Mouse (Mus musculus) thymus, postnatal 0 days (tissue): Measurements from ENCODE around the gene Enkd1. TPM values are rescaled to one million over a fixed set of nuclear protein-coding genes. Genes with fewer than 3 reads are reported as not detected.

Source experiments
- DNase-seq: peaks from one replicate; pipeline ENCODE4 v3.0.0-alpha.2; 2015; ENCODE audit warnings: low spot score
- polyA plus RNA-seq: library from polyadenylated mRNA; unstranded; fragments of >200 nt; fragmentation: Nextera tagmentation; extraction: Ambion mirVana; gene quantifications from 2 replicates; pipeline ENCODE4 v1.2.1, GENCODE M21; 2015

The Enkd1 gene
- polyA plus RNA-seq, 1 experiment from 2014 or later = 28.7 TPM

- no peak for DNase-seq
Observed at GRCm38 (mm10) chr8:105685325-105685724, 22.7 kb downstream of the Enkd1 start.

GRCm38 (mm10) chr8:105677891-105678290 is 30.1 kb downstream of the Enkd1 start:
- no peak for DNase-seq

- peak; percentile 69 for DNase-seq
Observed at GRCm38 (mm10) chr8:105661167-105661566, 46.8 kb downstream of the Enkd1 start.

- DNase-seq = no peak
Observed at GRCm38 (mm10) chr8:105657641-105658040, 50.4 kb downstream of the Enkd1 start.

Other genes with a start within 250 kb of the Enkd1 start
- 31.9 and 42.4 TPM in 2 replicates for gene Tppp3, start 236.7 kb downstream of the Enkd1 start, polyA plus RNA-seq
- gene Zdhhc1, start 211.3 kb downstream of the Enkd1 start, polyA plus RNA-seq = 5.8 and 6.9 TPM in 2 replicates
- gene Hsd11b2, start 189.5 kb downstream of the Enkd1 start, polyA plus RNA-seq = 0.26 and 0.28 TPM in 2 replicates
- 97.3 and 105 TPM in 2 replicates for gene Atp6v0d1, start 142.2 kb downstream of the Enkd1 start, polyA plus RNA-seq
- 28.5 and 30.8 TPM in 2 replicates for gene Ripor1, start 103.0 kb downstream of the Enkd1 start, polyA plus RNA-seq
- 213 and 255 TPM in 2 replicates for gene Ctcf, start 71.6 kb downstream of the Enkd1 start, polyA plus RNA-seq
- 1.2 TPM in 2 replicates for gene Agrp, start 70.8 kb downstream of the Enkd1 start, polyA plus RNA-seq
- 53.7 and 63.6 TPM in 2 replicates for gene Carmil2, start 21.9 kb downstream of the Enkd1 start, polyA plus RNA-seq
- gene Acd, start 7.1 kb downstream of the Enkd1 start, polyA plus RNA-seq = 66.7 and 72.9 TPM in 2 replicates
- 20.5 and 22.4 TPM in 2 replicates for gene Pard6a, start 7.1 kb downstream of the Enkd1 start, polyA plus RNA-seq
- 0.12 TPM in 1 of 2 replicates, not detected in the other for gene 4933405L10Rik, start 555 bp downstream of the Enkd1 start, polyA plus RNA-seq
- 9.0 and 11.3 TPM in 2 replicates for gene Gfod2, start 50.5 kb upstream of the Enkd1 start, polyA plus RNA-seq
- 8.4 and 9.9 TPM in 2 replicates for gene Ranbp10, start 119.1 kb upstream of the Enkd1 start, polyA plus RNA-seq
- gene Tsnaxip1, start 119.5 kb upstream of the Enkd1 start, polyA plus RNA-seq = 0.10 and 0.18 TPM in 2 replicates
- gene Cenpt, start 145.1 kb upstream of the Enkd1 start, polyA plus RNA-seq = 25.1 and 28.2 TPM in 2 replicates
- 55.4 and 56.2 TPM in 2 replicates for gene Thap11, start 146.9 kb upstream of the Enkd1 start, polyA plus RNA-seq
- gene Nutf2, start 152.4 kb upstream of the Enkd1 start, polyA plus RNA-seq = 169 and 192 TPM in 2 replicates
- 35.6 and 39.0 TPM in 2 replicates for gene Edc4, start 172.7 kb upstream of the Enkd1 start, polyA plus RNA-seq
- gene Nrn1l, start 185.4 kb upstream of the Enkd1 start, polyA plus RNA-seq = 0.56 and 0.68 TPM in 2 replicates
- 18.4 and 21.6 TPM in 2 replicates for gene Pskh1, start 192.2 kb upstream of the Enkd1 start, polyA plus RNA-seq
- 0.99 TPM in 2 replicates for gene Ctrl, start 225.7 kb upstream of the Enkd1 start, polyA plus RNA-seq
- gene Psmb10, start 230.2 kb upstream of the Enkd1 start, polyA plus RNA-seq = 385 and 398 TPM in 2 replicates
- 0.40 and 0.62 TPM in 2 replicates for gene Lcat, start 235.2 kb upstream of the Enkd1 start, polyA plus RNA-seq